Mouse (Mus musculus) left cerebral cortex, postnatal 36 days (tissue): Measurements from ENCODE around the gene Rgs10. TPM values are rescaled to one million over a fixed set of nuclear protein-coding genes. Genes with fewer than 3 reads are reported as not detected.
A peak's percentile ranks its signal among the peaks of the same experiment; 100 is the strongest.
"Not testable (repeated sequence)": the region's sequence is repeated elsewhere in the genome, so short reads cannot be mapped to it uniquely, and the experiment has no call there.

Experiments used
- DNase-seq, 2 experiments: peaks; one replicate each; pipeline ENCODE4 v3.0.0; 2021 to 2022; ENCODE audit warnings: low spot score in 2 of 2, mixed read lengths in 1 of 2
- intact Hi-C: fragments of 180-260 bp; cut with DNase I; formaldehyde crosslinking; loops from one replicate; pipeline ENCODE4 v1.15.1; 2025
- total RNA-seq, 2 experiments: library from RNA; stranded (reverse); gene quantifications; 2 replicates each; pipeline ENCODE4 v1.2.3; 2021

The Rgs10 gene
- total RNA-seq, 2 experiments from 2014 or later = 47.8 to 50.1 TPM

DNA sequence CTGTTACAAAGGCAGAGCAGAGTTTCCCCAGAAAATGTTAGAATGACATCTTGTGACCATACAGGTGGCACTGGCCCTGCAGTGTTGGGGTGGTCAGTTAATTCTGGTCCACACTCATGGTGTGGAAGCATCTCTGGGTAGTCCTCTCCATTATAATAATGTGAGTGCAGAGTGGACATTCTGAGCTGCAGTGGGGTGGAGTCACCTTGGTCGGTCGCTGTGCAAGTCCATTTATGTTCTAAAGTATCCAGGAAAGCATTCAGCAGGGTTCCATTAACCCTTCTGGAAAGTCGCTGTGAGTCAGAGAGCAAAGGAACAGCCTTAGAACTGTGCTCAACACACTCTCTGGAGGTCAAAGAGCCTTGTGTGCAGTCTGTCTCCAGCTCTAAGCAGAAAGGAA is 65.8 kb downstream of the Rgs10 start:
- intact Hi-C loops = no loop called here
- DNase-seq = no peak

DNA sequence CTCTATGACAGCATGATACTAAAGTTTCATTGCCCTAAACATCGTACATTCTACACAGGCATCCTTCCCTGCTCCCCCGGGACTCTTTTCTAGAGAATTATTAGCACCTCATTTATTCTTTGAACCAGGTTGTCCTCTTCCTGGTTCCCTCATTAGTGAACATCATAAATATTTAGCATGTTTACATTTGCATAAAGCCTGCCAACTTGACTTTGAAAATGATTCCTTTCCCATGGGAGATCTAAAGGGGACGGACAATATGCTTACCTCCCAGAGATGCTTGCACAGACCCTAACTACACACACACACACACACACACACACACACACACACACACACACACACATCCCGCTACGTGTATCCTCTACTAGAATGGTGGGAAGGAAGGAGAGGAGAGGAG is 67.4 kb downstream of the Rgs10 start:
- DNase-seq = no peak
- intact Hi-C loops = no loop called here

DNA sequence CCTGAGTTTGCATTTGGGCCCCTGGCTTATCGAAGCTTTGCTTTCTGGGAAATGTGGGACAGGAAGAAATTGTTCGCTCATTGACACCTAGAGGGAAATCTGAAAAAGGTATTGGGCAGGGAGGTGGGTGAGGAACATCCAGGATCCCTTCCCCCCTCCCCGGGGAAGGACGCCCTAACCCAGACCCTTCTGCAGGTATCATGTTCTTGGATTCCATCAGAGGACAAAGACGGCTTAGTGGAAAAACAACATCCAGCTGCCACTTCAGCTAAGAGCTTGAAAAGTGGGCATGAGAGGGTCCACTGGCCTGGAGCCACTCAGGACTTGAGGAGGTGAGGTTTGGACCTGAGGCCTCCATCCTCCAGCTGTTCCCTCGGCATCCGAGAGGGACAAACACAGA is 68.2 kb downstream of the Rgs10 start:
- intact Hi-C loops = no loop called here
- no peak for DNase-seq

DNA sequence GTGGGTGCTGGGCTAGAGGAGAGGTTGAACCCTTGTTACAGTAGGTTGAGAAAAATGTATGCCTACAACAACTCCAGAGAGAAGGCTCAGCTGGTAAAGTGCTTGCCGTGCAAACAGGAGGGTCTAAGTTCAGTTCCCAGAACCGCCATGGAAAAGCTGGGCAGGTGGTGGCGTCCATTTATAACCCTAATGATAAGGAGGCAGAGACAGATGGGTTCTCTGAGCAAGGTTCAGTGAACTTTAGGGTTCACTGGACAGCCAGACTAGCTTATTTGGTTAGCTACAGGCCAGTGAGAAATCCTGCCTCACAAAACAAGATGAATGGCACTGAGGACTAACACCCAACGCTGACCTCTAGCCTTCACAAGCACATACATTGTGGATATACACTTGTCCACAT is 68.8 kb downstream of the Rgs10 start:
- intact Hi-C loops = no loop called here
- DNase-seq = no peak

DNA sequence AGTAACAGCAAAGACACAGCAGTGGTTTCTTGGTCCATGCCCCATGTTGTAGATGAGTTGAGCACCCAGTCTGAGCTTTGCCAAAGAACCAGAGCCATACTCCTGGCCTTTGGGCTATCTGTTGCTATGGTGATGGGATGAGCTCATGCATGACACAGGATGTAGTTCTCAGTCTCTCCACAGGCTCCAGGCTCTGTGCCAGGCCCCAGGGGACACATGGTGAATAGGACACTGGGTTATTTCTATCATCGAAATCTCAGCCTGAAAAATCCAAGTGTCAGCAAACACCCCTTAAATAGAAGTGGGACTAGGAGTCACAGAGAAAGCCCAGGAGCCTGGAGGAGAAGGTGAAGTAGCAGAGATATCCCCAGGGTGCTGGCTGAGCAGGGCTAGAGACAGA is 70.0 kb downstream of the Rgs10 start:
- intact Hi-C loops = no loop called here
- DNase-seq = no peak

DNA sequence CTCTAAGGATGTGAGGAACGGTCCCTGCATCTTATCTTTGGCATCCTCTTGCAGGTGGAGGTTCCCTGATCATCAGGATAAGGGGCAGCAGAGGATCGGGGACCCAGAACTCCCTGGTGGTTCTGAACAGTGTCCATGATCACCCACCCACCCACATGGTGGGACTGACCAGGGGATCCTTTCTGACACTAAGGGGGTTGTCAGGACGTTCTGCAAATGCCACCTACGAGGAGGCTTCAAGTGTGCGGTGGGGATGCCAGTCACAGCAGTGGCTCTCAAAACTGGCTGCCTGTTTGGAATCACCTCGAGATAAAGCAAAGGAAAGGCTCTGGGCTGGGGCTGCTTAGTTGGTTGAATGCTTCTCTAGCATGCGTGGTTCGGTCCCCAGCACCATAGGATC is 71.6 kb downstream of the Rgs10 start:
- intact Hi-C loops = no loop called here
- no peak for DNase-seq

DNA sequence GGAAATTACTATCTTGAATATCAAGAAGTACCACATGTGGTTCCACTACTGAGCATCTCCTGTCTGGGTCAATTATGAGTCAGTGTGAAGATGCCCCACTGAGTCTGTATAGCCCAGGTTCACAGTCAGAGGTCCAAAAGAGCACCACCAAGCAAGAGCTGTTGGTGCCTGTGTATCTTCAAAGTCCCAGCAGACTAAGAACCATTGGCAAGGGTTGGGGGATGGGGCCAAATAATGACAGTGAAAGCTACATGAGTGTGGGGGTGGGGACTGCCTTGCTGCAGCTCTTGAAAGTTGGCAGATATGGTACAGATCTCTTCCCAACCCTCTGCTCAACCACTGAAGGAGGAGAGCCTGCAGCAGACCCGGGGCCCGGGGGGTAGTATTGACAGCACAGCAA is 72.0 kb downstream of the Rgs10 start:
- intact Hi-C loops = no loop called here
- DNase-seq = no peak

DNA sequence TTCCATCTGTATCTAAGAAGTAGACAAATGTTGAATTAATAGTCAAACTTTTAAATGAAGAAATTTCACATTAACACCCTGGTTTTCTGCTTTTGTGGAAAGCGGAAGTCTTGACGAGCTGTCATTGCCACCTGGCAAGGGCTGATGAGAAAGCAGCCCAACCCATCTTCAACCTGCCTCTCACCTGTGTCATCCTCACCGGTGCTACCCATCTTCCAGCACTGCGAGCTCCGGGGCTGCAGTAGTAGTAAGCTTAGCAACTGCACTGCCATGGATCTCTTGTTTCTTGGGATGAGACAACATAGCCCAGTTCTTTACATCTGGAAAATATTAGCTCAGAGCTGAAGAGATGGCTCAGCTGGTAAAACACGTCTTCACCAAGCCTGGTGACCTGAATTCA is 72.9 kb downstream of the Rgs10 start:
- intact Hi-C loops = loop anchor here (1.0 to 2.0 kb wide), 2 partner anchors 41 to 98 kb away; no protein-coding TSS in a partner anchor
- no peak for DNase-seq

DNA sequence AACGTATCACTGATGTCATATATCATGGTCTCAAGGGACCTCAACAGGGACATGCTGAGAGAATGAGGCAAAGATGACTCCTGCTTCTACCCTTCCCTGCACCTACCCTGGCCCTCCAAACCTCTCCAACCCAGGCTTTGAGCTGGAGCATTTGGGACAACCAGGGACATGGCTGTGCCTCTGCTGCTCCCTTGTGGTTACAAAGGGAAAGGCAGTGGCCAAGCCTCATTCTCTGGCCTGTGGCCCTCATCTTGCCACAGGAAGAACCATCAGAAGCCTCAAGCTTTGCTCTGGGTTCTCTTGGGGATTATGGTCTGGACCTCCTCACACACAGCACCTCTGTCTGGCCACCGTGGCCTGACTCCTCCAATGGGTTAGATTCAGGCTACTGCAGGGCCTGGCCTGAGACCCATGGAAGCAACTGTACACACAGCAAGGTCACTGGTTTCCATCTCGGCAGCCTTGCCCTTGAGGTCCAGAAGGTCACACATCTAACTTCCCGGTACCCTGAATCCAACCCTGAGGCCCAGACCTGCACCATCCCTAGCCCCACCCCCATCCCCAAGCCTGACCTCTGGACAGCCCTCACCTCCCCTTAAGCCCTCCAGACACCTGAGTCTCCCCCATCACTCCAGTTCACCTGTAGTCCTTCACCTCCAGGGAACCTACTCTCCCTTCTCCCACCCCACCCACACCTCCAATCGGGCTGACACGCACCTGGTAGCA is 73.5 kb downstream of the Rgs10 start:
- DNase-seq = peak; percentile 62 to 67
- intact Hi-C loops = loop anchor here (1.0 to 2.0 kb wide), 2 partner anchors 40 to 98 kb away; no protein-coding TSS in a partner anchor

DNA sequence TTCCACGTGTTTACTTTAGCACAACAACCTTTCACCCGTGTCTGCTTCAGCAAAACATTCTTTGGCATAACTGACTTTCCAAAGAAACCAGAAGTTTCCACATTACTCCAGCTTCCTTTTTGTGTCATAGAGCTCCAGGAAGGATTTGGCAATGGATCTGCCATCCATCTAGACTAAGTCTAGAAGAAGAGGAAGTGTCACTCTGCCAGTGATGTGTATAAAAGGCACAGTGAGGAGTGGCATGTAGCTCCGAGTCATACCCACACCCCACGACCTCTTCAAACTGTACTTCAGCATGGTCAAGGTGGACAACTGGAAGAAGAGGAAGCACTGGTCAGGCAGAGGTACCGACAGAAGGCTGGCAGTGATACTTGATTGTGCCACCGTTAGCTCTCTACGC is 74.1 kb downstream of the Rgs10 start:
- intact Hi-C loops = loop anchor here (2.0 kb wide), 1 partner anchor 40 kb away; no protein-coding TSS in a partner anchor
- no peak for DNase-seq

DNA sequence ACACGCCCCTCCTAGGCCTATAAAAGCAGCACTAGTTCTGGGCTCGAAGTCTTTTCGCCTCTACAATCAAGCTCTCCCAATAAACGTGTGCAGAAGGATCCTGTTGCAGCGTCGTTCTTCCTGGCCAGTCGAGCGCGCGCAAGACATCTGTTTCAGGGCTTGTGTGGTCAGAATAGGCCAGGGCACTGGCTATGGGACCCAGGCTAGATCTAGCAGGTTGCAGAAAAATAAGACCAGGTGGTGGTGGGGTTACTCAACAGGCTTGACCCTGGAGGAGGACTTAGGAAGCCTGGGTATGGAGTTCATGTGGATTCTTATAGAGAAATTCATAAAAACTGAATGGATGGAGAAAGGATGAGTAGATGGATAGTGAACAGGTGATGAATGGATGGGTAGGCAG is 75.9 kb downstream of the Rgs10 start:
- intact Hi-C loops, DNase-seq: not testable (repeated sequence)

DNA sequence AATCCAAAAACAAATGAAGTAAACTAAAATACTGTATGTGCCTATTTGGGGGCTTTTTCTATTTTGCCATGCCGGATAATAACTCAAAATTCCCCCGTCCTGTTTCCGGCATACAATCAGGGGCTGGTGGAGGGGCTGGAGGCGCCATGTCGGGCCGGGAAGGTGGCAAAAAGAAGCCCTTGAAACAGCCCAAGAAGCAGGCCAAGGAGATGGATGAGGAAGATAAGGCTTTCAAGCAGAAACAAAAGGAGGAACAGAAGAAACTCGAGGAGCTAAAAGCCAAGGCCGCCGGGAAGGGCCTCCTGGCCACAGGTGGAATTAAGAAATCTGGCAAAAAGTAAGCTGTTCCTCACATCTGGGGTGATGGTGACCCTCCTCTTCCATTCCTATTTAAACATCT is 78.2 kb downstream of the Rgs10 start:
- DNase-seq, intact Hi-C loops: not testable (repeated sequence)

DNA sequence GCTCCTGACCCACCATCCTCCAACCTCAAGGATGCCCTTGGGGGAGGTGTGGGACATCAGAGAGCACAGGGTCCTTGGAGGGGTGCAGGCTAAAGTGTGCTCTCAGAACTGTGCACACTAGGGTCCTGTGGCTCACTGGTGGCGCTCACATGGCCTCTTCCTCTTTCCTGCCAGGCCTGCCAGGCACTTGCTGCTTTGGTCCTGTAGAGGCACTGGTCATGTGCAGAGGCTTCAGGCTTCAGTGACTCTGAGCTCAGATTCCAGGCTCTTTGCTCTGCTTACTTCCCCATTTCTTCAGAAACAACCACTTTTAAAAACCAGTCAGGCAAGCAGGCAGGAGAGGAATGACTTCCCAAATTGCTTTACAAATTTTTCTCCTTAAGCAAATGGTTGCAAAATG is 85.7 kb downstream of the Rgs10 start:
- intact Hi-C loops = no loop called here
- no peak for DNase-seq

DNA sequence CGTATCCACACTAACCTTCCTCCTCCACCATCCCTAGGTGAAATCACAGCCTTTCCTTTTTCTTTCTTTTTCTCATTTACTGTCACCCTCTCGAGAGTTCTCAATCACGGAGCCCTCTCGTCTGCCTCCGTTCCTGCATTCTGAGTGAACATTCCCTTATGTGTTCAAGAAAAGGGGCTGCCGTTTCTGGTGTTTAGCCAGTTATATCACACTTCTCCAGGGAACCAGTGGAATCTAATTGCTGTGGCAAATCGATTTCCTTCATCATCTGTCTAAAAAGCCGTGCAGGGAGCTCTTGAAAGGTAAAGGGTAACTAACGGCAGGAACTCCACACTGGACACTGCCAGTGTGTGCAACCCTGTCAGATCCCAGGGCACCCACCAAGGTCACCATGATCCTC is 87.6 kb downstream of the Rgs10 start:
- intact Hi-C loops = no loop called here

DNA sequence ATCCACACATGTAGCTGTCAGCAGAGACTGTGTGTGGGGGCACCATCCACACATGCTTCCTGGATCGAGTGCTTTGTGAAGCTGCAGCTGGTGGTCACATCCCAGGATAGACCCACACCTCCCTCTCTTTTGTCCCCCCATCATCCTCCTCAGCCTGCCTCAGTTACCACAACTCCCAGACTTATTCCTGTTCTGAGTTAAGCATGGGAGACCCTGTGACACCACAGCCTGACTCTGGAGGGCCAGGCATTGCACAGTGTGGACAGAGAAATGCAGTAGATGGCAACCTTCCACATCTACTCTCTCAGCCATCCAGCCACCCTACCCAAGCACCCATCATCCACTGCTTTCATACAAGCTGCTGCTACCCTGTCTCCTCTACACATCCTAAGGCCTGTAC is 93.6 kb downstream of the Rgs10 start:
- intact Hi-C loops = no loop called here
- DNase-seq = no peak

More for the DNA sequence above, 87.6 kb downstream of the Rgs10 start:
- DNase-seq = no peak

Other genes with a start within 250 kb of the Rgs10 start
- 1 to 10 TPM; 7.4 to 8.7 TPM for gene Cox6a2, start 212.4 kb downstream of the Rgs10 start, total RNA-seq
- 10 to 100 TPM; 11.3 to 13.6 TPM for gene Armc5, start 181.4 kb downstream of the Rgs10 start, total RNA-seq
- 1 to 10 TPM; 2.7 to 3.7 TPM for gene 9130023H24Rik, start 180.7 kb downstream of the Rgs10 start, total RNA-seq
- 10 to 100 TPM; 19.0 to 22.6 TPM for gene Tgfb1i1, start 171.9 kb downstream of the Rgs10 start, total RNA-seq
- not detected for gene Slc5a2, start 153.1 kb downstream of the Rgs10 start, total RNA-seq
- gene BC017158, start 120.6 kb downstream of the Rgs10 start, total RNA-seq = 10 to 100 TPM; 23.5 to 26.3 TPM
- gene Tial1, start 43.0 kb upstream of the Rgs10 start, total RNA-seq = 100 to 1,000 TPM in 1 of 2 experiments, 10 to 100 TPM in 1; 79.3 to 119 TPM
- 1 to 10 TPM; 6.0 to 7.7 TPM for gene Bag3, start 104.9 kb upstream of the Rgs10 start, total RNA-seq
- gene Inpp5f, start 192.6 kb upstream of the Rgs10 start, total RNA-seq = 10 to 100 TPM; 88.9 to 94.6 TPM